Mouse (Mus musculus) ES-Bruce4 (cell line): ENCODE measurements around the gene Uba5. TPM values are rescaled to one million over a fixed set of nuclear protein-coding genes. Genes with fewer than 3 reads are reported as not detected.

Experiments used
- H3K27ac ChIP-seq: 2 replicates; pipeline ENCODE4 v1.5.1; 2012; ENCODE audit warnings: low read length, inconsistent platforms; ENCODE audit not compliant: insufficient read depth
- H3K27me3 ChIP-seq: 2 replicates; pipeline ENCODE4 v1.6.1; 2012; ENCODE audit warnings: mild to moderate bottlenecking, low read length, inconsistent platforms; ENCODE audit not compliant: control insufficient read depth, poor library complexity, insufficient read depth, severe bottlenecking
- H3K36me3 ChIP-seq: 2 replicates; pipeline ENCODE4 v1.6.1; 2012; ENCODE audit warnings: inconsistent platforms, mild to moderate bottlenecking, low read length, moderate library complexity; ENCODE audit not compliant: control insufficient read depth, poor library complexity, insufficient read depth, severe bottlenecking
- H3K4me1 ChIP-seq: one replicate; pipeline ENCODE4 v1.8.1; 2011; ENCODE audit warnings: low read length; ENCODE audit not compliant: control insufficient read depth, insufficient read depth
- H3K4me3 ChIP-seq: 2 replicates; pipeline ENCODE4 v1.5.1; 2011; ENCODE audit warnings: low read depth, mild to moderate bottlenecking, low read length
- H3K9ac ChIP-seq: 2 replicates; pipeline ENCODE4 v1.6.1; 2012; ENCODE audit warnings: low read depth, mild to moderate bottlenecking, inconsistent platforms; ENCODE audit not compliant: poor library complexity, severe bottlenecking
- H3K9me3 ChIP-seq: replicated peaks from 2 replicates; pipeline ENCODE4 v1.6.1; 2012; ENCODE audit warnings: mild to moderate bottlenecking, low read length, inconsistent platforms; ENCODE audit not compliant: control insufficient read depth, poor library complexity, insufficient read depth, severe bottlenecking
- CTCF ChIP-seq: IDR thresholded peaks from one replicate; pipeline ENCODE4 v1.8.1; 2011; ENCODE audit warnings: low read depth, low read length
- EP300 ChIP-seq: IDR thresholded peaks from 2 replicates; pipeline ENCODE4 v1.6.1; 2011; ENCODE audit warnings: low read depth, low read length; ENCODE audit not compliant: insufficient read depth
- POLR2A ChIP-seq: IDR thresholded peaks from one replicate; pipeline ENCODE4 v1.8.1; 2011; ENCODE audit warnings: low read length; ENCODE audit not compliant: insufficient read depth
- polyA plus RNA-seq: library from polyadenylated mRNA; stranded (reverse); fragments of >200 nt; gene quantifications from 2 replicates; pipeline ENCODE4 v1.2.4, GENCODE M21; 2011; ENCODE audit warnings: low read depth; ENCODE audit not compliant: missing spikeins, insufficient read depth, insufficient read length

Gene Uba5
- polyA plus RNA-seq, 1 experiment: 29.0 TPM

DNA sequence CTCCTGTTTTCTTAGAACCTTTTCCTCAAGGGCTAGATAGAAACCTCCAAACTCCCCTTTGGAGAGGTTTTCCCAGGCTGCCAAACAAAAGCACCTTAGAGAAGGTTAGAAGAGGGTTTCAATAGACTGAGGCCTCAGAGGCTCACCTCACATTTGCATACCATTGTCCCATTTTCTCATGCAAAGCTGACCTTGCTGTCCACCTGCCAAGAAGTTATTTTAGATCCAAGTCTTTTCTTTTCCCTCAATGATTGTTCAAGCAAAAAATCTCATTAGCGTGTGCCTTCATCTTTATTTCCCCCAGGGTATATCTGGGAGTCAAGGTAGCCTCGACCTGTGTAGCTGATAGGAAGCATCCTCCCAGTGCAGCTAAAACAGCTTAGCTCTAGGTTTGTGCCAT, 40.0 kb upstream of the Uba5 start:
- H3K27ac ChIP-seq: peak overlapping the region; percentile 84
- H3K9me3 ChIP-seq: no peaks in the 10 kb centered on the region
- peaks cover 14% of the 10 kb centered on the region for H3K4me1 ChIP-seq
- H3K4me3 ChIP-seq: no peak overlapping the region
- TF ChIP-seq CTCF (no peak), POLR2A (no peak), EP300 (no peak)
- H3K36me3 ChIP-seq: no peaks in the 10 kb centered on the region
- H3K27me3 ChIP-seq: no peaks in the 10 kb centered on the region
- no peak overlapping the region for H3K9ac ChIP-seq

DNA sequence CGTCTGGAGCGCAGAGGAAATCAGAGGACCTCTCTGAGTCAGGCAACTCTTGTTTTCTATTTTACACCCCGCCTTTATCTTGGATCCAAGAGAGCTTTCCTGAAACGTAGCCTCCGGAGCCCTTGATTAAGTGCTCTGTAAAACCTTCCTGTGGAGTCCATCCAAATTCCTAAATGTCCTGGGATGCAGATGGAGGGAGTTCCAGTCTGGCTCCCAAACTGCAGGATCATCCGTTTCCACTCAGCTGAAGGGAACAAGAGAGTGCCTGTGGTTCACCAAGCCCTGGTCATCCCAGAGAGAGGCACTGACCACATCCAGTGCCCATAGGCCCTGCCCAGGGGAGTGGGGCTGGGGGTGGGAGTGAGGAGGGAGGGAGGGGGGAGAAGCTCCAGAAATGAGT, 39.4 kb upstream of the Uba5 start:
- Histone ChIP-seq H3K4me1 (peaks cover 14% of the 10 kb centered on the region), H3K9me3 (no peaks in the 10 kb centered on the region), H3K27me3 (no peaks in the 10 kb centered on the region), H3K9ac (no peak overlapping the region), H3K36me3 (no peaks in the 10 kb centered on the region), H3K27ac (peak overlapping the region; percentile 80; the same call in 1 of the 2 replicates), H3K4me3 (no peak overlapping the region)
- TF ChIP-seq POLR2A (no peak), EP300 (no peak), CTCF (no peak)

DNA sequence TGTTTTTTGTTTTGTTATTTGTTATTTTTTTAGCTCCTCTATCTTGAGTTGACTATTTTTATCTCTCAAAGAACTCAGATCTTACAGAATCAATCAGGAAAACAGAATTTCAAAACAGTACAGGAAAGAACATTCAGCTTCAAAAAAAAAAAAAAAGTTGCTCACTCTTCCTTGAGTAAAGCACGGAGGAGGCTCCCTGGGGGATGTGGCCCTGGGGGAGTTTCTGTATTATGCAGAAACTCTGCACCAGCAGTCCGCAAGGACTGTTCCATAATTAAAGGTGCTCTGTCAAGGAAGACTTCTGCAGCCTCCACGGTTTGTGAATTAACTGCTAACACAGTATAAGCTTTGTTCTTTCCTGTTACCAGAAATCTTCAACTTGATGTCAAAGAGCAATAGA, 38.5 kb upstream of the Uba5 start:
- no peak overlapping the region for H3K9ac ChIP-seq
- no peaks in the 10 kb centered on the region for H3K9me3 ChIP-seq
- no peak overlapping the region for H3K4me3 ChIP-seq
- no peak overlapping the region for H3K27ac ChIP-seq
- TF ChIP-seq POLR2A (no peak), EP300 (no peak), CTCF (no peak)
- no peaks in the 10 kb centered on the region for H3K36me3 ChIP-seq
- peaks cover 14% of the 10 kb centered on the region for H3K4me1 ChIP-seq
- H3K27me3 ChIP-seq: no peaks in the 10 kb centered on the region

DNA sequence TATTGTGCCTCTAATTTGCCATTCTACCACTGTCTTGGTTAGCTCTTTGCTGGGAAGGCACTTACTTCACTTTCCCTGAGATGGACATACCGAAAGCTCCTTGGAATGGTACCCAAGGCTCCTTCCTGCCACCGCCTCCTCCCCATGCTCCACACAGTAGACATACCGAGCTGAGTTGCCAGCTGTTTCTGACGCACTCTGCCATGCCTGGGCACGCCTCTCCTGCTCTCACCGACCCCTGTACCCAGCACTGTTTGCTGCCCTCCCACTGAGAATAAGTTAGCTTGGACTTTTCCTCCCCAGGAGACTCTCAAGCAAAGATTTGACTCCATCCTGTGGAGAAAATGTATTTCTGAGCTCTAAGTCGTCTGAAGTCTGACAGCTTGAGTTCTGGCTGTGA, 37.9 kb upstream of the Uba5 start:
- Histone ChIP-seq H3K4me3 (no peak overlapping the region), H3K36me3 (no peaks in the 10 kb centered on the region), H3K27me3 (no peaks in the 10 kb centered on the region), H3K4me1 (peaks cover 14% of the 10 kb centered on the region), H3K9me3 (no peaks in the 10 kb centered on the region), H3K27ac (no peak overlapping the region), H3K9ac (no peak overlapping the region)
- TF ChIP-seq POLR2A: no peak
- TF ChIP-seq EP300: no peak
- TF ChIP-seq CTCF: no peak

DNA sequence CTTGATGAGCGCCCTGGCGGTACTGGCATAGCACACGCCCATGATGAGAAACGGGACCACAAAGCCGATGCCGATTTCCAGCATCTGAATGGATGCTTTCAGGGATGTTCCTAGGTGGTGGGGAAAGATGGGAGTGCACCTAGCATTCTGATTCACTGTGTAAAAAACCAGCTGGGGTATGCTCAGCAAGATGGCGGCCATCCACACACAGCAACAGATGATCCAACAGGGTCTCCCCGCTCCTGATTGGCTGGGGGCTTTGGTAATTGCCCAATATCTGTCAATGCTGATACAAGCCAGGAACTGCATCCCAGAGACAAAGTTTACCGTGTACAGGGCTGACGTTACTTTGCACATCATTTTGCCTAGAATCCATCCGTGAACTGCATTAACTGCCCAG, 36.1 kb upstream of the Uba5 start:
- Histone ChIP-seq H3K4me1 (peaks cover 14% of the 10 kb centered on the region), H3K9ac (no peak overlapping the region), H3K36me3 (no peaks in the 10 kb centered on the region), H3K27ac (no peak overlapping the region), H3K27me3 (no peaks in the 10 kb centered on the region), H3K4me3 (peak overlapping the region; percentile 38), H3K9me3 (no peaks in the 10 kb centered on the region)
- TF ChIP-seq POLR2A: no peak
- no peak for TF ChIP-seq CTCF
- no peak for TF ChIP-seq EP300

DNA sequence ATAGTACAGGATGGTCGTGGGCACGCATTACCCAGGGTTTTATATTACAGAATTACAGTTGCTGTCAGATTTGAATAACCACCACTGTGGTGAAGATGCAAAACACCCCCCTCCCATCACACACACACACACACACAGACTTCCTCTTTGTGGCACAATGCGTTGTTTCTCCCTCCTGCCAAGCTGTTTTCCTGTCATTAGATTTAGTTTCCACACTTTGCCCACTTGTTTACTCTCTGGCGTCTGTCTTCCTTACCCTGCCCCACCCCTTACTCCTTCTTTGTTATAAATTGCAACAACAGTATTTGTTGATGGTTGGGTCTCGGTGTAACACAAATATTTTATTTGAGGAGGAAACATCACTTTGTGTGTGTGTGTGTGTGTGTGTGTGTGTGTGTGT, 35.3 kb upstream of the Uba5 start:
- peaks cover 10% of the 10 kb centered on the region for H3K4me1 ChIP-seq
- no peaks in the 10 kb centered on the region for H3K27me3 ChIP-seq
- no peaks in the 10 kb centered on the region for H3K9me3 ChIP-seq
- TF ChIP-seq CTCF (no peak), POLR2A (no peak), EP300 (no peak)
- H3K27ac ChIP-seq: no peak overlapping the region
- no peaks in the 10 kb centered on the region for H3K36me3 ChIP-seq
- H3K9ac ChIP-seq: no peak overlapping the region
- H3K4me3 ChIP-seq: no peak overlapping the region
